Mouse (Mus musculus) C2C12 (cell line): ENCODE data around the gene Chst8.

Experiments used
- CEBPB ChIP-seq: IDR thresholded peaks from one replicate; pipeline ENCODE4 v1.6.1; 2011; ENCODE audit warnings: low read depth, mild to moderate bottlenecking, control low read depth, moderate library complexity
- CTCF ChIP-seq: IDR thresholded peaks from one replicate; pipeline ENCODE4 v1.5.1; 2011; ENCODE audit not compliant: control insufficient read depth, insufficient read depth, insufficient read length
- FOSL1 ChIP-seq: IDR thresholded peaks from one replicate; pipeline ENCODE4 v1.8.0; 2011; ENCODE audit warnings: mild to moderate bottlenecking, low read length; ENCODE audit not compliant: poor library complexity, insufficient read depth, severe bottlenecking
- MYOD1 ChIP-seq: IDR thresholded peaks from one replicate; pipeline ENCODE4 v1.6.1; 2011; ENCODE audit warnings: low read depth; ENCODE audit not compliant: control insufficient read depth, insufficient read length

DNA sequence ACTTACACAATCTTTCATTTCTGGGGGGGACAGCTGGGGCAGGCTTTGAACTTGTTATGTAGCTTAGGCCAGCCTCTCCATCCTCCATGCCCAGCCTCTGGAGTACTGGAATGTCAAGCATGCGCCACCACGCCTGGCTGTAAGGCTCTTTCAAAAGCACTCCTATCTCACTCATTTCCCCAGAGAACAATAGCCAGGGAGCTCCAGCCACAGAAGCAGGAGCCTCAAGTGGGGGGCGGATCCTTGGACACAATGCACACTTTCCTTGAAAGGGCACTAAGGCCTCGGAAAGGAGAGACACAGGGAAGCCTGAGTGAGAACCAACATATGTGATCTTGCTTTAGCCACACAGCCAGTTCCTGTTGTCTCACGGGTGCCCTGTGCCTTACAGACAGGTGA is 90.9 kb downstream of the Chst8 start:
- TF ChIP-seq CTCF: no peak
- no peak for TF ChIP-seq MYOD1
- TF ChIP-seq CEBPB: no peak
- TF ChIP-seq FOSL1: no peak
